Mouse (Mus musculus): ENCODE measurements around the gene Dnase2b.

GRCm38 (mm10) chr3:146611821-146612220 lies 3.6 kb downstream of the Dnase2b start:
- TF ChIP-seq POLR2A (IDR thresholded peaks at IDR 0.05; ENCODE audit: borderline replicate concordance, extremely low read depth, low read depth, low read length) (no peak), CTCF (IDR thresholded peaks at IDR 0.05; ENCODE audit: insufficient read depth, low read length) (no peak)
